Mouse (Mus musculus): ENCODE data around the gene Hoxb13. TPM values are rescaled to one million over a fixed set of nuclear protein-coding genes. Genes with fewer than 3 reads are reported as not detected.

Gene Hoxb13
- total RNA-seq (2021): not detected
- long read RNA-seq, experiment 1: 0 reads
- long read RNA-seq, experiment 2: 0 reads

DNA sequence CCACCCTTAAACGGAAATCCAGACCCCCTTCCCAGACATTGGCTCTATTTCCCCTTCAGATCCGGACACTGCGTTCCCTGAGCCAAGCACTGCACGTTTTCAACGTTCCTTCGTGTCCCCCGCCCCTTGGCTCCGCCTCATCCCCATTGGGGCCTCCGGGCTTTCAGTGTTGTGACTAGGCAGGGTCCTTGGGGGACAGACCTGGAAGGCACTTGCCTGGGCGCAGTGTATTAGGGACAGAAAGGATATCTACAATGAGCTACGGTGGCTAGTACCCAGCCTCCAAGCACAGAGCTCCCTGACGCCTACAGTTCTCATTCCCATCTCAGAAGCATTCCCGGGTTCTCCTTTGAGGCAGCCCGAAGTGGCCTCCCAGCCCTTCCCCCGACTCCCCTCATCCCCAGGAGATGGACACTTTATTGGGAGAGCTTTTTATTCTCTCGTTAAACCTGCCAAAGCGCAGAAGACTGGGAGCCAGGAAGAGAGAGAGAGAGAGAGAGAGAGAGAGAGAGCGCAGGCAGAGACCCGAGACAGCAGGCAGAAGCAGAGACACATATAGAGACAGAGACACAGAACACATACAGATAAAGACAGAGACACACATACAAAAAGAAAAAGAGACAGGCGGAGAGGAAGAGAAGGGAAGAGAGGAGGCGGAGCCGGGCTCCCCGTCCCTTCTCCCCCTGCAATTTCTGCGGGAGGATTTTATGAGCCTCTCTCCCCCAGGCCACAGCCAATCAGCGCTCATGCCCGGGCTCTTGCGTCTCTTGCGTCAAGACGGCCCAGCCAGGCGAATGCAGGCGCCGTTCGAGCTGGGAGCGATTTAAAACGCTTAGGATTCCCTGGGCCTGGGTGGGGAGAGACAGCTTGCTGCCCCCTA lies at the start of gene Hoxb13:
Hoxb13 (plus strand) TSS at position 796 of the 880 bp plus-strand sequence.
- no peak within 1 kb of the TSS for H3K27ac ChIP-seq
- TF ChIP-seq CTCF (IDR thresholded peaks at IDR 0.05): no peak
- DNase-seq: peak; percentile 21
- peak within 1 kb of the TSS; percentile 32 for H3K4me3 ChIP-seq
- intact Hi-C loops (cut with DNase I): no loop called here

DNA sequence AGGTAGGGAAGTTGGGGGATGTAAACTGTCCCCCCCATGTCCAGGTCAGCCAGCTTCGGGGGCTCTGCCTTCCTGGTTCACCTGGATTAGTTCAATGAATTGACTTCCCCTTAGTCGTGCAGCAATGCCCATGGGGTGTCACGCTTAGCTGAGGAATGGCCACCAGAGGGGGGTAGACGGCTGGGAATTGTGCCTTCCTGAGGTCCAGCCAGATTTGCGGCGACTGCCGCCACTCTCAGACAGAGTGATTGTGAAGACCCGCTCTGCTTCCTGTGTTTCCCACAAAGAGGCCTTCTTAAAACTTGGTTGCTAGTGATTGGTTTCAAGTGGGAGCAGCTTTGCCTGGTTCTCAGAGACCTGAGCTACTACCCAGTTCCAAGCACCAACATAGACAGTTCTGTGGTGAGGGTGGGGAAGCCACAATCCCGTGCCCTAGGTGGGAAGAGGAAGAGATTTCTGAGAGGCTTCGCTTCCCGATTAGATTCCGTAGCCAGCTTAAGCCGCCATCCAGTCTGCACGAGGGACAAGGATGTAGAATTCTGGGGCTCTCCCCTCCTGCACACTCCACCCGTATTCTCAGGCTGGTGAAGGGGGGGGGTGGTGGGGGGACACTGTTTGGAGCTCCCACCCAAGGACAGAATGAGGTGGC lies 48.4 kb upstream of the Hoxb13 start:
- peak; percentile 56 for DNase-seq
- H3K27ac ChIP-seq: no peak overlapping the region
- peak; percentile 76 for TF ChIP-seq CTCF (IDR thresholded peaks at IDR 0.05)
- intact Hi-C loops (cut with DNase I): loop anchor here (2.0 kb wide), 1 partner anchor 89 kb away; no protein-coding TSS in a partner anchor
- no peak overlapping the region for H3K4me3 ChIP-seq

DNA sequence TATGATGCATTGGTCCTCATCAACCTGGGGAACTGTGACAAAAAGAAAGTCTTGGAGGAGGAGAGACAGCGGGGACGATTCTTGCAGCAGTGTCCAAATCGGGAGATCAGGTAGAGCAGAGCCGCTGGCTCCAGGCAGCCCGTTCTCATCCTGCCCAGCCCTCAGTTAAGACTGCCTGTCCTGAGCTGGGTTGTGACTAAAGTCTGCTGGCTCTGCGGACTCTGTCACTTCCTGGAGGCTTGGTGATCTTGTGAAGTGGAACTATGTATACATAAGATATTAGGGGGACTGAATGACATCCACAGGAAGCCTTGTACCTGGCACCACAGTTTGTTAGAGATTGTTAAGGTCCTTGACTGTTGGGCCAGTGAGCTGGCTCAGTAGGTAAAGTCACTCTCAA lies 46.6 kb upstream of the Hoxb13 start:
- DNase-seq: no peak
- TF ChIP-seq CTCF (IDR thresholded peaks at IDR 0.05): no peak
- no peak overlapping the region for H3K4me3 ChIP-seq
- intact Hi-C loops (cut with DNase I): loop anchor here (2.0 kb wide), 1 partner anchor 87 kb away; no protein-coding TSS in a partner anchor
- no peak overlapping the region for H3K27ac ChIP-seq

DNA sequence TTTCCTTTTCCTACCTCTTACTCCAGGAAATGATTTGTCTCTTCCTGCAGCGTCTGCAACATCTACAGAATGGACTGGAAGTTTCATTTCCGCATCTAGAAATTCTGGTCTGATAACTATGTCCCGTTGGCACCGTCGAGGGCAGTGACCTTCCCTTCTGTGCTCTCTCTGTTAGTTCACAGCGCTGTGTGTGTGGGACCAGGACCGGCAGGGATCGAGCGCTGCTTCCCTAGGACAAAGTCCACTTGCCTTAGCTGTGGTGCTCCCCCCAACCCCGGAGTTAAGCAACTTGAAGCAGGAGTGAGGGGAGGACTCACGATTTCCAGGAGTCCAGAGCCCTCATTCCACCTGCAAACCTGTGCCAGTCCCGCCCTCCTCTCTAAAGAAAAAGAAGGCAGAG lies 29.3 kb upstream of the Hoxb13 start:
- Histone ChIP-seq H3K27ac (no peak overlapping the region), H3K4me3 (no peak overlapping the region)
- no peak for DNase-seq
- no peak for TF ChIP-seq CTCF (IDR thresholded peaks at IDR 0.05)
- intact Hi-C loops (cut with DNase I): no loop called here

DNA sequence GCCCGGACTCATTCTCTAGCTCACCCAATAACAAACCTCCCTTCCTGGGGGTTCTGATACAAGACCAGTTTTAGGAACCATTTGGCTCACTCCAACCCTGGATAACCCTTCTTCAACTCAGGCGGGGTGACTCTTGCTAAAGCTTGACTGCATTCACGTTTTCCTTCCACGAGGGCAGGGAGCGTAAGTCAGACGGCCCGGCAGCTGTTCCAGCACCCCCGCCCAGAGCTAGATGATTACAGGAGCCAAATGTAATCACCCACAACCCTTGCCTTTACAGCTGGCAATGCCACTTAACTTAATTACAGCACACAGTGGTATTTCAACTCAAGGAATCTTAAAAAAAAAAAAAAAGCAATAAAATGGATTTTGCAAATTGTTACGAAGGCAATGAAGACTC lies 26.0 kb upstream of the Hoxb13 start:
- TF ChIP-seq CTCF (IDR thresholded peaks at IDR 0.05): no peak
- H3K27ac ChIP-seq: no peak overlapping the region
- no peak overlapping the region for H3K4me3 ChIP-seq
- DNase-seq: no peak
- intact Hi-C loops (cut with DNase I): no loop called here

DNA sequence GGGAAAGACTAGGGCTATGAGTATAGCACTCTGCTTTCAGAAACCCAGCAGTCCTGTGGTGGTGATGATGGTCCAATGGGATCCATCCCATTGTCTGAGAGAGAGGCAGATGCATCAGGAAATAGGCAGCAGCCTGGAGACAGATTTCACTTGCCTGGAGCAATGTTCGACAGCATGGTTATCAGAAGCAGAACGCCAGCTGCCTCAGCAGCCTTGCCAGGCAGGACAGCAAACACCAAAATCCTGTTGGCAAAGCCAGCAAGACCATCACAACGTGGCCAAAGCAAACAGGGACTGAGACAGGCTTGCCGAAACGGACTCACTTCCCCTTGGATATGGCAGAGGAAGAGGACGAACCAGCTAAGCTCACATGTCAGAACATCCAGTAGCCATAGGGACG lies 25.1 kb upstream of the Hoxb13 start:
- no peak for TF ChIP-seq CTCF (IDR thresholded peaks at IDR 0.05)
- Histone ChIP-seq H3K4me3 (no peak overlapping the region), H3K27ac (no peak overlapping the region)
- DNase-seq: no peak
- intact Hi-C loops (cut with DNase I): no loop called here

DNA sequence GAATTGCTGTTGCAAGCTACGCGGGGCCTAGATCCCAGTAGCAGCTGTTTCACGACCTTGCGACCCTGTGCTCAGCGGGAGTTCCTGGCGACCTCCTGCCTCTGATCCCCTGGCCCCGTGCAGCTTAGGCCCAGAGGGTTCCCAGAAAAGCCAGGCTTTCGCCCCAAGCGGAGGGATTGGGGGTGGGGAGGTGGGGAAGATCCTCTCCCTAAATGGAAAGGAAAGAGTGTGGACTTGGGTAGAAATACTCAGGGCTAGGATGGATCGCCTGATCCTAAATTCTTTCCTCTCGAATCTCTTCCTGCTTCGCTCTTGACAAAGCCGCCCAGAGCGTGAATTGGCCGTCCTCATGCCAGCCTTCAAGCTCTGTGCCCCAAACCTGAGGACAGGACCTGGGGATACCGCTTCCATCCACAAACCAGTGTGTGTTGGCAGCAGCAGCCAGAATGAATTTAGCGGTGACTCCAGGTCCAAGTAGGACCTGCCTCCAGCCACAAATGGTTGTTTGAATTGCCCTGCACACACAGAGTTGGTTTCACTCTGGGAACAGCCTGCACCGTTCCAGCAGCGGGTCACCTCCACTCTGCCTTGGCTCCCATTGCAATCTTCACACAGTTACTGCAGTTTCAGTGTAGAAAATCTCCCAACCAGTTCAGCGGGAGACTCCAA lies 23.3 kb upstream of the Hoxb13 start:
- TF ChIP-seq CTCF (IDR thresholded peaks at IDR 0.05): no peak
- DNase-seq: no peak
- H3K27ac ChIP-seq: no peak overlapping the region
- intact Hi-C loops (cut with DNase I): no loop called here
- H3K4me3 ChIP-seq: no peak overlapping the region

DNA sequence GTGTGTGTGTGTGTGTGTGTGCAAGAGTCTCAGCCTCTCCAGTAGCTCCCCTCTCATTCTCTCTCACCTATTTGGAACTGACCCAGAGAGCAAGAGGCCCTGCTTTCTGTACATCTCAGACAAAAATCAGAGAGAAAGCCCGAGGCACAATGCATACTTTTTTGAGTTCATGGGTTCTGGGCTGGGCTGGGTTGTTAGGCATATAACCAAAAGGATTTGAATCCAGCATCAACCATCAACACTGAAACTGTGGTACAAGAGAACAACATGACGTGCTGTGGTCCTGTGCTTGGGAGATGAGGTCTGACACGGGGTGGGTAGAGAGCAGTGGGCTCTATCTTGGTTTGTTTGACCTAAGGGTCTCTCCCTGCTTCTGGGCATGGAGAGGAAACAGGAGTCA lies 22.5 kb upstream of the Hoxb13 start:
- no peak for DNase-seq
- TF ChIP-seq CTCF (IDR thresholded peaks at IDR 0.05): no peak
- Histone ChIP-seq H3K27ac (no peak overlapping the region), H3K4me3 (no peak overlapping the region)
- intact Hi-C loops (cut with DNase I): no loop called here

DNA sequence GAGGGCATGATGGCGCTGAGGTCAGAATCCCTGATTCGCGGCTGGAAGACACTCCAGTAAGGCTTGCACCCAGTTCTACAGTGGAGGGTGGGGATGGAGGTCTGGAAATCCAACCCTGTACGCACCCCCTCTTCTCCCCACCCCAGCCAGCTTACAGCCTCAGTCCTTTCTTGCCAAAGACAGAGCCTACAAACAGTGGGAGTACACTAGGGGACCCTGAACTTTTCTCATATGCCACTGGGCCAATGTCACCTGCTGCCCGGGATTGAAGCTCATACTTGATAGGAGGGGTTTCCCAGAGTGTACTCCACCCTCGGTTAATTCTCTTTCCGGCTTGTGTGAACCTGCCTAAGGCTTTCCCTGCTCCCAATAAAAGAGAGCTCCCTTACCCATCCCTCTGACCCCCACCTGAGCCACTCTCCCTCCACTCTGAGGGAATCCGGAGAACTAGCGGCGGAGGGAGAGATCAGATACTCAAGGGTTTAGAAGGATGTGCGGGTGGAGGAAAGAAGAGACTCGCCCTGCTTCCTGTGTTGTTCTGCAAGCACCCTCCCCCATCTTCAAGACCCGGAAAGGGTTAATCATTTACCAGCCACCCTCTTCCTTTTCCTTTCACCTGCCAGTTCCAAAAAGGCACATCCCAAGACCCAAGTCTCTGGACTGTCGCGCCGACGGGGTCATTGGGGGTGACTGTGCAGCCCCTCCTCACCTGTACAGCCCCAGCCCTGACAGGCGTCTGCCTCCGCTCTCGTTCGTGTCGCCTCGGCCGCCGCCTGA lies 21.4 kb upstream of the Hoxb13 start:
- no peak overlapping the region for H3K27ac ChIP-seq
- no peak for DNase-seq
- intact Hi-C loops (cut with DNase I): no loop called here
- H3K4me3 ChIP-seq: no peak overlapping the region
- TF ChIP-seq CTCF (IDR thresholded peaks at IDR 0.05): no peak

DNA sequence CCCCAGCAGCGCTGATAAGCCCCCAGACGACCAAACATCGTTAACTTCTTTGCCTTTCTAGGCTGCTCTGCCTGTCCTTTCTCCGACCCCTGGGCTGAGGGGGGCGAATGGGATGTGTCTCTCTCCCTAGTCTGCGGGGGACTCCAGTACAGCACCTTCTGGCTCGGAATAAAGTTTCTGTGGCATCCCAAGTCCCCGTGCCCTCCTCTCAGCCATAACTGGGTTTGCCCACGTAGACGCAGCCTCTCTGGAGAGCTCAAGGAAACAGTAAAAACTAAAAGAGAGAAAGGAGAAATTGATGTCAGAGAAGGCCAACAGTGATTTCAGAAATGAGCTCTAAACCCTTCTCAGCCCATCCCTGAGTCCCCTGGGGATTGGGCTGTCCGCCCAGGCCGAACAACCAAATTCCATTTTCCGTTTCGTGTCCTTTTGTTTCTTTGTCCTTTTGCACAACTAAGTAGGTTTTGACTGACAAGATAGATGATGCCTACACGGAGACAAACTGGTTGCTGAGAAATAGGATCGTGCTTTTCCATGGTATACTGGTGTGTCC lies 20.8 kb upstream of the Hoxb13 start:
- intact Hi-C loops (cut with DNase I): no loop called here
- DNase-seq: no peak
- TF ChIP-seq CTCF (IDR thresholded peaks at IDR 0.05): no peak
- Histone ChIP-seq H3K4me3 (no peak overlapping the region), H3K27ac (no peak overlapping the region)

DNA sequence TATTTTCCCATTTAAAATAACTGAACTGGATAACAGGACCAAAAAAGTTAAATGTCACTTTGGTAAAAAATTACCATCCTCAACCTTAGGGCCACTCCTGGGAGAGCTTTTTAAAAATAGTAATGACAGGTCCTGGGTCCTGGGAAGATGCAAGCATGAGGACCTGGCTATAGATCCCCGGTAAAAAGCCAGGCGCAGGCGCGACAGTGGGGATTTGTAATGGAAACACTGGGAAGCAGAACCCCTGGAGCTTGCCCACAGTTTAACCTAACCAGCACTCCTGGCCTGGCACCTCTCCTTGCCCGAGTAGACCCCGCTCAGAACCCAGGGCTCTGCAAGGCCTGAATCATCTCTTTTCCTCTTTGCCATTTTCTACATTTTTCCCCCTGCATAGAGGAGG lies 19.2 kb upstream of the Hoxb13 start:
- intact Hi-C loops (cut with DNase I): no loop called here
- Histone ChIP-seq H3K4me3 (no peak overlapping the region), H3K27ac (no peak overlapping the region)
- no peak for TF ChIP-seq CTCF (IDR thresholded peaks at IDR 0.05)
- DNase-seq: no peak

DNA sequence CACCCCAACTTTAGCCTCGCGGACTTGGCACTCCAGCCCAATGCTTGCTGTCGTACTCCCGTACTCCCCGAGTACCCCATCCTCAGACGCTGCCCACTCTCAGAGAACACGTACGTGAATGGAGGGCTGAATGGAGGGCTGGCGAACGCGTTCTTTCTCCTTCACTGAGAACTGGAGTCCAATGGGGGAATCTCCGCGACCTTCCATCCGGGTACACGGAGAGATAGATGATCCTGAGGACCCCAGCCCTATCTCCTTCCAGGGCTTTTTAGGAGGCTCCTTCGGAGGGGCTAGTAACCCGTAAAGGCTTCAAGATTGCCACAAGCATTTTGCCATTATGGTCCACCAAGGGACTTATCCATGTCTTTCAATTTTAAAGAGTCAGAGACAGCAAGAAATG lies 18.6 kb upstream of the Hoxb13 start:
- DNase-seq: no peak
- no peak overlapping the region for H3K27ac ChIP-seq
- intact Hi-C loops (cut with DNase I): no loop called here
- no peak for TF ChIP-seq CTCF (IDR thresholded peaks at IDR 0.05)
- no peak overlapping the region for H3K4me3 ChIP-seq
